Mouse (Mus musculus): Measurements from ENCODE around the gene Irs2.

Irs2 gene

DNA sequence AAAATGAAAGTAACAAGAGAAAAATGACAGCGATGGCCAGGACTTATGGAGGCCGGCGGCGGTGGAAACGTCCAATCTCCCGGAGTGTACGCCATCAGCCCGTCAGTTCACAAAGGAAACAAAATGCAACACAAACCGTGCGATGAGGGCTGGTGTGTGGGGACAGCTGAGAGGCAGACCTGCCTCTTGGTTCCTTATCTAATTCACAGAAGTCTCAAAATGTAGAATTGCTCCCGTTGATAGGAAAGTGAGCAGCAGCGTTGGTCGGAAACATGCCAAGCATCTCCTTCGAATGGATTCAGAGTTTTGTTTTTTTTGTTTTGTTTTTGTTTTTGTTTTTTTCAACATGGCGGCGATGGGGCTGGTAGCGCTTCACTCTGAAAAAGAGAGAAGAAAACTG is 21.6 kb downstream of the Irs2 start:
- no peak for DNase-seq (ENCODE audit: low spot score)

DNA sequence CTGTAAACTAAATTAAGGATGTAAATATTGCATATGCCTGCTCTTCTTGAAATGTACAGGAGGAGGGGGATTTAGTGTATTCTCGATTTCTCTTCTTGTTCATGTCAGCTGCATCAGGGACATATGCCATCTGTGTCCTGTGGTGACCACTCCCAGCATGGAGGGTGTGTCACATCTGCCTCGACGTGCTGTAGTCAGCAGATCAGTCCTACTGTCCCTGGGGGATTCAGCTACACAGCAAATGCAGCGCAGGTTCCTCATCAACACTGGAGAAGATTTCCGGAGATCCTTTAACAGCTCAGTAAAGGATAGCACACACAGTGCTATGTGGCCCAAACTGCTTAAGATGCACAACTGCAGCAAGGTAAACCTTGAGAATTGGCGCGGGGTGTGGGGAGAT is 23.2 kb downstream of the Irs2 start:
- no peak for DNase-seq (ENCODE audit: low spot score)

DNA sequence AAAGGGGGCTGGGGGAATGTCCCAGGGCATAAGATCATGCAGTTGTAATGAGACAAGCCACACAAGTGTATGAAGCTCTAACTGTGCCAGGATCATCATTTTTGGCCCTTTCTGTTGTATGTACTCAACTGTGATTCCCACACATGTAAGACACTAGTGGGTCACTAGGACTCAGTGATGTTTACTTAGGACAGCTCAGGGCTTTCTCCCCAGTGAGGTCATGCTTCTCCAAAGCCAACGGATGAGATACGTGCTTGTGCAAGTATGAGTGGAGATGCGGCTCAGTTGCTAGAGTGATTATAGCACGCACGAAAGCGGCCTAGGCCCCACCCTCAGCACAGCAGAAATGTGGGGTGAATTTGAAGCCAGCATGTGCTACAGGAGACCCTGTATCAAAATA is 27.4 kb downstream of the Irs2 start:
- no peak for DNase-seq (ENCODE audit: low spot score)

DNA sequence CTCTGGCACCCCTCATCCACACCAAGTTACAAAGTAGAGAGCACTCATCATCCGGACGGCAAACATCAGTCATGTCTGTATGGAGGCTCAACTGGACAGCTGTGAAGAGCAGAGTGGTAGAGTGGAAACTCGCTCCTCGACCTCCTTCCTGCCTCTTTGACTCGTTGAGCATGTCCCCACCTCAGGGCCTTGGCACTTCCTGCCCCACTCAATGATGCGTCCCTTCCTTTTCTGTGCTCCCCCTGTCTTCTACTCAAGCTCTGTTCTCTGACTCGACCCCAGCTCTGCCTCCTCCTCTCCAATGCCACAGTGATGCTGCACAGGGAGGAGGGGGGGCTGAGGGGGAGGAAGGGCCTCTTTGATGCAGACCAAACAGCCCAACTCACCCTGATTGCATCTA is 28.3 kb downstream of the Irs2 start:
- no peak for DNase-seq (ENCODE audit: low spot score)

DNA sequence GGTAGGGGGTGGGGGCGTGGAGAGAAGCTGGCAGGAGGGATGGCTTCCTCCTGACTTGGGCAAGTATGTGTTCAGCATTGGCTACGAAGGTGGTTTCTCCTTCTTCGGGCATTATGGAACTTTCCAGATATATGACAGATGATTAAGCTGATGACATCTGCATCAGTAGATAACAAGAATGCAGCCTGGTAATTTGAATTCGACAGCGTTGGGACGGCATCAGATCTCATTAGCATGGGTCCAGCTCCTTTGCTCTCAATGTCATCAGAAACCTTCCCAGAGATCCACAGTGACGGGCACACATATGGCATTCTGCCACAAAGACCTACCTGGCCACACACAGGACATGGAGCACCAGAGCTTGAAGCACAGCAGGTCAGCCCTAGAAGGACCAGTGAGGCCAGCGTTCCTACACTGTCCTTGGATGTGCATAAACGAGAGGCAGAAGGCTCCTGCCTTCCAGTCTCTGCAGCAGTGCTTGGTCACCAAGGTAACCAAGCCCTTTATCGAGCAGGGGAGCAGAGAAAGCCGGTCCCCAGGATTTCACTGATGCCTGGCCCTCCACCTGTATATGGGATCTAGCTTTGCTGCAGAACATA is 29.0 kb downstream of the Irs2 start:
- DNase-seq (ENCODE audit: low spot score): no peak

DNA sequence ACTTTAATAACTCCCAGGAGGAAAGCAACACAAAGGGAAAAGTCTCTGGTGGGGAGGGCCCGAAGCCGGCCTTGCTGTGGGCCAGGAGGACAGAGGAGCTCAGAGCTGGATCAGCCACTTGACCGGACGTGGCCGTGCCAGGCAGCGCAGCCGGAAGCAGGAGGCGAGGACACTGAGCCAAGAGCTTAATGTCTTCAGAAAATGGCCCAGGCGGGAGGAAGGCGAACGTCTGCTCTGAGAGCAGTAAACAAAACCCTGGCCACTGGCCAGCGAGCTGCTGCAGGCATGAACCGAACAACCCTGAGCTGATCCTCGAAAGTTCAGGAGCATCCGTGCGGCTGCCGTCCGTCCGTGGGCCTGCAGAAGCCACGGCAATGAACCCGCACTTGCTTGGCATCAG is 29.9 kb downstream of the Irs2 start:
- DNase-seq (ENCODE audit: low spot score): peak; percentile 60

DNA sequence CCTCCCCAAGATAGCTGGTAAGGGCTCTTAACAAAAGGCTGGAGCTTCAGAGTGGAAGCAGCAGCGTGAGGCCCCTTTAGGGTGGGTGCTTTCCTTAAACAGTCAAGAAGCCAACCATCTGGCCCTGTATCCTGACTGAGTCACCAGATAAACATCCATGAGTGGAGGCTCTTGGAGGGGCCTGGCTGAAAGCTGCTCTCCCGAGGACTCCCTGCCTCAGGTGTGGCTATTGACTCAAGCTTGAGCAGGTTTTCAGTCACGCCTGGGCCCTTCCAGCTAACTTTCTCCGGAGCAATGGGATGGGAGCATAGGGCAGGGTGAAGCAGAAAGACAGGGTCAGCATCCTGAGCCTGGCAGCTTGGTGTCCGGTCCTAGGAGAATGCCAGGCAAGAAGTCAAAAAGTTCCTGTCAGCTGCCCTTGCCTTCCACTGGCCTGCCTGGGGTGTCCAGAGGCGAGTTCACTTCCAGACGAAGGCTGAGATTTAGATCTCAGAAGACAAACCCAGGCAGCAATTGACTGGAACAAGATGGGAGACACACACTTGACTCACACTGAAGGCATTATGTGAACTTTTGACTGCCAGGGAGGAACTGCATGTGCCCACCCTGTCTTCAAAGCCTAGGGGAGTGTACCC is 30.4 kb downstream of the Irs2 start:
- DNase-seq (ENCODE audit: low spot score): peak; percentile 52

DNA sequence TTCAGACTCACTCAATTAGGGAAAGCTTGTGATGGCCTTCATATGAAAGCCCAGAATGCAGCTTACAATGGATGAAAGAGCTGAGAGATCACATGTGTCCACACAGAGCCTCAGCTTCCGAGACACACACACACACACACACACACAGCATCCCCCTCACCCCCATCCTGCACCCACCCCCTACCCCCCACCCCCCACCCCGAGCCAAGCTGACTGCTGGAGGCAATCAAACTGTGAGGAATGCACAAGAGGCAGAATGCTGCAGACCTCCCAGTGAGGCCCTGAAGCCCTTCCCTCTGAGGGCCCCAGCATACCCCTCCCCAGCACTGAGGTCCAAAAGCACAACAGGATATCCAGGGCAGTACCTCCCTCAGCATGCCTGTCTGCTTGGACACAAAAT is 33.6 kb downstream of the Irs2 start:
- DNase-seq (ENCODE audit: low spot score): no peak

DNA sequence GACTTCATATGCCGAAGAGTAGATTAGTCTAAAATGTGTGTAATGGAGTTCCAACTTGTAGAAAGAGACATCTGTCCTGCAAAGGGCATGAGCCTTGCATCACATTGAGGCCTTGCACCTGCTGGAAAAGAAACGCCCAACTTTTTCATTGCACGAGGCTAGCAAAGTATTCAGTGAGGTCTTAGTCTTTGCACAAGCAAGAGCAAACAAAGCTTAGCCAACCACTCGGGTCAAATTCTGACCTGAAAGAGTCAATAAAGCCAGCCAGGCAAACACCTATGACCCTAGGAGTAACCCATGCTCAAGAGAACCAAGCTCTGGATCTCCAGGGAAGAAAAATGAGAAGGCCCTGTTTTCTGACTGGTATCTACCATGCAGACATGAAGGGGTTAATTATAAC is 34.1 kb downstream of the Irs2 start:
- DNase-seq (ENCODE audit: low spot score): peak; percentile 85

DNA sequence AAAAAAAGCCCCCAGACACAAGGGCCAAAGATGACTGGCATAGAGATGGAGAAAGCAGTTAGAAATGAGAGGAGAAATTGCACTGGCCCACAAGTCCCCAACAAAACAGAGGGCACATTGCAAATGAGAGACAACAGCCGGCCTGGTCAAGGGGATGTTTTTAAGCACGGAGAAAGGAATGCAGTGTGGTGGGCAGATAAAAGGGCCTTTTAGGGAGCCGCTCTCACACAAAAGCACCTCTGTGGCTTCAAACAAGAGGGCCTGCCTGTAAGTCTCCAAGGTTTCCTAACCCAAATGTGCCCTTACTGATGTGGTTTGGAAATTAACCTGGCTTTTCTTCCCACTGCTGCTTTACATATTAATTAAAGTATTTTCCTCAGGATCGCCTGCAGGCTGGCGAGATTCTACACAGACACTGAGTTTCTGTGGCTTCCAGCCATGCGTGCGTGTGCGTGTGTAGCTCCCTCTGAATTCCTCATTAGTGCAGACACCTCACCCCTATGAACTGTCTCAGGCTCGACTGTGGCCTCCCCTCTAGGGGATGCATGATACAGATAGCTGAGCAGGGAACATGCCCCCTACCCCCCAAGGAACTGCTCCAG is 35.3 kb downstream of the Irs2 start:
- no peak for DNase-seq (ENCODE audit: low spot score)

DNA sequence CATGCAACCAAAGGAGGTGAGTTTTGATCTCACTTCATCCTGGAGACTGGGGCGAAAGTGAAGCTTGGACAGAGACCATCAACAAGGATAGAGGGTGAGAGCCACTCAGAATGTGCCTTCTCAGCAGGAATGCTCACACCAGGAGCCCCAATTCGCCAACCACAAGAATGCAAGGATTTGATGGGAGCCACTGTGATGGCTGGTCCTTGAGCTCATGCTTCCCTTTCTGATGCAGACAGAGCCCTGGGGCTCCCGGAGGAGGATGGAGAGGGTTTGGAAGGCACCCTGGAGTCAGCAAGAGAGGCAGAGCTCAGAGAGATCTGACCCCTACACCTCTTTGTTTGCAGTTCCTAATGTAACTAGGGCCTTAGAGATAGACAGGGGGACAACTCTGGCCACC is 36.3 kb downstream of the Irs2 start:
- DNase-seq (ENCODE audit: low spot score): no peak

DNA sequence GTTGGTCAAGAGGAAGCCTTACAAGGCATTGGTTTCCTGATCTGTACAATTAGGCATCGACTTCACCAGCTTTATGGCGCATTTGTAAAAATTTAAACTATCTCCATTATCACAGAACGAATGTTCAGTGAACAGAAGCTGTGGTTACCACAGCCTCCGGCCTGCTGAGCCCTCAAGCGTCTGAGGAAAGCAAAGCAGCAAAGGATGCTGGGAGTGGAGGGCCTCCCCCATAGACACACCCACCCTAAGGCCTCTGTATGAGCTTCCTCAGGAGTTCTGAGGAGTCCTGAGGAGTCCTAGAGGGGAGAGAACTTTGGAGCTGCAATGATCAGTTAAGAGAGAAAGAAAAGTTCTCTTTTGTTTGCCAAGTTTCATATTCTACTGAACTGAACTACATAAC is 36.7 kb downstream of the Irs2 start:
- no peak for DNase-seq (ENCODE audit: low spot score)

DNA sequence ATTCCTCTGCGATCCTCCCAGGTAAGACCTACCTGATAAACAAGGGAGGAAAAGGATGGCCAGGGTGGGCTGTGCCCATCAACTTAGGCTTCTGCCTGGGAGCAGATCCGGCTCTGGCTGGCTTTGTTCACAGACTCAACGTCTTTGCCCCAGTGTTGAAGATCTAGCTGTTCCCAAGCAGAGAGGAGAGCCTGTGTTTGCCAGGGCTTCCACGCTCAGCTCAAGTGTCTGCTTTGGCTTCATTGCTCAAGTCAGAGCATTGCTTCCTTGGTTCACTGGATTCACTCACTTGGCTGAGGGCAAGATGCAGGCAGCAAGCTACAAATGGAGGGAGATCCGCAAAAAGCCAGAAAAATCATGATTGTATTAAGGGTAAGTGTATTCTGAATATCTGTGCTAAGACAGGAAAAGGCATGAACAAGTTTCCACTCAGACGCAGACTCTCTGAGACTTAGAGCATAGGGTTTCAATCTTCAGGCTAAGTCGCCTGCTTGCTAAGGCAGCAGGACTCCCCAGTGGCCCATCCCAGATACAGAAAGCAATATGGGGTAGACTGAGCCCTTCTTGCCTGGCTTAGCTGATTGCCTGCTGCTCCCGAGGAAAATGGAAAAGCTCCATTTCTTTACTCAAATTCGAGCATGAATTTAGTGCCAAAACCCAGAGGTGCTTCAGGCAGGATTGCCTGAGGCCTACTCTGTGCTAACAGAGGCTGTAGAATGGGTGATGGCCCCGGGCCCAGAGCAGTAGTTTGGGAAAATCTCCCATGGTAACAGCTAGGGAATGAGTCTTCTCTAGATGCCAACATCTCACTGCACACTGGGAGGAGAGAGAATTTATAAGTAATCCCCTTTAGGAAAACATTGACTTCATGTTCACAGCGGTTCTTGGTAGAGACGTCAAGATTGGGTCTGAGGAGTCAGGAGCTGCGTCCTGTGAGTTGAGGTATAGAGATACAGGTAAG is 37.5 kb downstream of the Irs2 start:
- DNase-seq (ENCODE audit: low spot score): no peak

DNA sequence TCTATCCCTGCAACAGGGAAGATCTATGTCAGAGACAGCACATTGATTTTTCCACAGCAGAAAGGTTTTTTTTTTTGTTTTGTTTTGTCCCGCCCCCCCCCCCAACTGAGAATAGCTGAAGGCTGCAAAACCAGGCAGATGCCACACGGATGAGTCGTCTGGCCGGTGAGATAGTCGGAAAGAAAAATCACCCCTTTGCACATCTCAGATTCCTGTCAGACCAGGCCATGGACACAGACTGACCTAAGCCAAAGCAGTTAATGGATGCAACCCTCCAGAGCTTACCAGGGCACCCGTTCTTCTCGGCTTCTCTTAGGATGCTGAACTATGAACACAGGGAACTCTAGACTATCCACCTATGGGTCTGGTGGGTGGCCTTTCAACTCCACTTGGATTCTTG is 39.6 kb downstream of the Irs2 start:
- DNase-seq (ENCODE audit: low spot score): no peak

DNA sequence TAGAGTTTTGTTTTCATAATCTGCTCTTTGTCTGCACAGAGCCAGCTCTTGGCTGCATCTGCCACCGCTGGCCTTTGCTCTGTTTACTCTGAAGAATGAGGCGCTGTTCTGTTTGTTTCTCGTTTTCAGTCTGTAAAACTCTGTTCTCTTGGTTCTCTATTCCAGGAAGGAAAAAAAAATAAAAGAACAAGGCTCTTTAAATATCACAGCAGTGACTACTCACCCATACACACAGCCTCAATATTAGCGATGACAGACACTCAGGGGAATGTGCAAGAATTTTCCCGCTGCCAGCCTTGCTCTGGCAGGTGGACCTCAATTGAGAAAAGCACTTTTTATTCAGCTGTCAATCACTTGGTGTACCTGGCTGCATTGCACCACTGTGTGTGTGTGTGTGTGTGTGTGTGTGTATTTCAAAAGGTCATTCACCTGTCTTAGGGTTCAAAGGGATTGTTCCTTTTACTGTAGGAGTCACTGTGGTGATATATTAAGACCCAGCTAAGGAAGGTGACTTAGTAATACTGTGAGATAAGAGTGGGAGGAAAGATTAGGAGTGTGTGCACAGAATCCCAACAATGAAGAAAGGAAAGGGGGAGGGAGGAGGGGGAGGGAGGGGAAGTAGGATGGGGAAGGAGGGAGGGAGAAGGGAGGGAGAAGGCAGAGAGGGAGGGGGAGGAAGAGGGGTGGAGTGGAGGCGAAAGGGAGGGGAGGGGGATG is 42.7 kb downstream of the Irs2 start:
- DNase-seq (ENCODE audit: low spot score): peak; percentile 69

DNA sequence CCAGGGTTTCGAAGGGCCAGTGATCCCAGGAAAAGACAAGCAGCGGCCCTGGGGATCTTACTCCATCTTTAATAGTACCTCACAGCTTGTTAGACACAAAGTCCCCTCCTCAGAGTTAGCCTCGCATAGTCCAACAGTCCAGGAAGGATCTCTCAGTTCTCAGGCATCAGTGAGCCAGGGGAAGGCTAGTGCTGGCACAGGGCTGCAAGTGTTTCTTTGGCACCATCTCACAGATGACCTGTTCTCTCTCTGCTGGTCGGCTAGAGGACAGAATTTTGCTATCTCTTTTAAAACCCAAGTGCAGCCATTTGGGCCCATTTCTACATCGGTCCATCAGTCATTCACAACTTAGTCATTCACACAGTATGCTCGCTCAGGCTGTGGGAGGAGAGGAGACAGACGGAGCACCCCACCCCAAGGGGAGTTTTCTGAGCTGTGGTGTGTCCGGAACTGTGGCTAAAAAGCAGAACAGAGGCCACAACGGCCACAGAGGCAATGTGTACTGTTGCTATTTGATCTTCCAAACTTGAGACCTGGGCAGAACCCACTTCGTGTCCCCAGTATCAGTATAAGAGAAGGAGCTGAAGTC is 43.7 kb downstream of the Irs2 start:
- no peak for DNase-seq (ENCODE audit: low spot score)

DNA sequence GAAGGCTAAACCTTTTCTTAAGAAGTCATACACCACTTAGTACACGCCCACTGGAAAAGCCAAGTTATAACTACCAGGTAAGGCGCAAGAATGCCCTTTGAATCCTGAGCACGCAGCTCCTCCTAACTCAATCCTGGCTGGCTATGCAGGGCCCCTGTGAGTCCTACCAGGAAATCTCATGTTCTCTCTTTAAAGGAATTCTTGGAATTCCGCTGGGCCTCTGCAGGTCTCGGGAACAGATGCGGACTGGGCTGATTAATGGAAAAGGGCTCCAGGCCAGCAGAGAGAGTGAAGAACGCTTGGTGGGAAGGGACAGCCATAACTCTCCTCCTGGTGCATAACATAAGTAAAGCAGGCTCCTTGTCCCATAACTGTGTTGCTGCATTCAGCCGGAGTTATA is 46.3 kb downstream of the Irs2 start:
- peak; percentile 87 for DNase-seq (ENCODE audit: low spot score)

DNA sequence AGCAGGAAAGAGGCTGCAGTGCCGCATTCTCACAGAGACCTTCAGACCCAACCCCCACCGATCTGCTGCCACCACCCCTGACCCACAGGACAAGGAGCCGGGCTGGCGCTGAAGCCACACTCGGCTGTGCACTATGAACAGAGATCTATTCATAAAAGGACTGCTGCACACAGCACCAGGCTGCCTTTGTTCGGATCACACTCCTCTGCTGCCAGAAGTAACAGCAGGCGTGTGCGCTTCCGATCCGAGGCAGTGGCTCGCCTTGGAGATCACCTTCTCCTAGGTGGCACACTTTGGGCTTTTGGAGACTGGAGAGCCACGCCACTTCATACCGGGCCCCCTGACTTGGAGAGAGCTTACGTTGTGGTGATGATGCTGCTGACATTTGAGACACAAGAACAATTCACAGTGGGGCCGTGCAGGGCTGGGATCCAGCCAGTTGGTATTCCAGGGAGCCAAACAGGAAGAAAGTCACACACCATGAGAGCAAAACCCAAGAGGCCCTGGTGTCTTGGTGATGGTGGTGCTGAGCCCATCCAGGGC is 47.9 kb downstream of the Irs2 start:
- no peak for DNase-seq (ENCODE audit: low spot score)

DNA sequence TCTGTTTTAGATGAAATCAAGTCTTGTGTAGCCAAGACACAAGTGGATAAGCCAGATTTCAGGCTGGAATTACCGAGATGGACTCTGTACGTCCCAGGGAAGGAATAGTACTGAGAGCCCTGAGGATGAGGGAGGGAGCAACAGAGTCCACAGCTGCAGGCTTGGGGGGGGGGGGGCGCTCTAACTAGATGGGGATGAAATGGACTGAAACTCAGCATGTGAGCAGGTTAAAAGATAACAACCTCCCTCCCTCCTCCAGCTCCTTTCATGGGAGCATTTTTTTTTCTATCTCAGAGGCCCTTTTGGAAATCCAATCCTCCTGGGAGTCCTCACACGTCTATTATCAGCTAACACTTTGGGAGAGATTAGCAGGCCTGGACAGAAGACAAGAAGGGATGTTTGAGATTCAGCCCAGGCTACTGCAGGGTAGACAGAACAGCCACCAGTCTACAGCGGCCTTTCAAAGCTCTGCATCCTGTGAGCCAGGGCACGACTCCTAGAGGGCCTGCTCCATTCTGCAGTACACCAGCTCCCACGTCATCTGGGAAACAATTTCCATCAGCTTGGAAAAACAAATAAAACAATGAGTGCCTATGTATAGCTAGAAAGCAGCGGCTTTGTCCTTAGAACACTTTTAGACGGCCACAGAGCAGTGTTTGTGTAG is 50.8 kb downstream of the Irs2 start:
- peak; percentile 75 for DNase-seq (ENCODE audit: low spot score)

DNA sequence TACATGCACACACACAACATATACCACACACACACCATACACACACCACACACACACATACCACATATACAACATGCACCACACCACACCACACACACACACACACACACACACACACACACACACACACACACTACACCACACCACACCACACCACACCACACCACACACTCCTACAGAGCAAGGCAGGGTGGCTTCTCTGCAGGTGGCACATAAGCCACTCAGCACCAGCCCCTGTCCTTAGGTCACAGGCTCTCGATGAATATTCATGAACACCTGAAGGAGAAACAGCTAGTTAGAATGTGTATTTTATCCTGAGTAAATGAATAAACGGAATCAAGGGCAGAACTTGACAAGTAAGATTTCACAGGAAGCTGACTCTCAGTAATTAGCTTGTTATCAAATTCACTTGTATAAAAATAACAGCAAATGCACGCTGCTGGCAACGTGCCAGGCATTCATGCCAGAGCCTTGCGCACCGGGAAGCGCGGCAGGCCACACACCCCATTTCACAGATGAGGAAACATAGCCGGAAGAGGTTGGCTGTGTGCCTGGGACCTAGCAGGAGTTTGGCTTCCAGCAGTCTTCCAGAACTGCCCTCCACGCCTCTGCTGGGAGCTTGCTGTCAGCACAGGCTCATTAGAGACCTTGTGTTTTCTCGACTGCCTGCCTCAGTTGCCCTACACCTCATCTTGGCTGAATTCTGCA is 54.8 kb downstream of the Irs2 start:
- DNase-seq (ENCODE audit: low spot score): no peak

All from yolk sac, embryonic 10.5 days (tissue).